Mouse (Mus musculus) lung, postnatal 25 days (tissue): ENCODE data around the gene Casz1.

Experiments used
- DNase-seq: peaks from one replicate; pipeline ENCODE4 v3.0.0; 2022; ENCODE audit warnings: low spot score

The Casz1 gene

GRCm38 (mm10) chr4:148938546-148938945 lies 134.3 kb downstream of the Casz1 start:
- no peak for DNase-seq

GRCm38 (mm10) chr4:148940674-148941211 lies 136.5 kb downstream of the Casz1 start:
- peak; percentile 89 for DNase-seq

GRCm38 (mm10) chr4:148941321-148941720 lies 137.1 kb downstream of the Casz1 start:
- DNase-seq: no peak

GRCm38 (mm10) chr4:148943099-148943498 lies 138.9 kb downstream of the Casz1 start:
- no peak for DNase-seq

- no peak for DNase-seq
Observed at GRCm38 (mm10) chr4:148945476-148945881, 141.2 kb downstream of the Casz1 start.

- DNase-seq: no peak
Observed at GRCm38 (mm10) chr4:148946071-148946470, 141.8 kb downstream of the Casz1 start.

GRCm38 (mm10) chr4:148947833-148948388 lies 143.7 kb downstream of the Casz1 start:
- peak; percentile 74 for DNase-seq

GRCm38 (mm10) chr4:148950487-148950886 lies 146.3 kb downstream of the Casz1 start:
- DNase-seq: peak; percentile 34

- DNase-seq: peak; percentile 76
Observed at GRCm38 (mm10) chr4:148950932-148951650, 146.9 kb downstream of the Casz1 start.

- DNase-seq: no peak
Observed at GRCm38 (mm10) chr4:148951821-148952291, 147.6 kb downstream of the Casz1 start.

GRCm38 (mm10) chr4:148952328-148953222 lies 148.3 kb downstream of the Casz1 start:
- no peak for DNase-seq

- DNase-seq: peak; percentile 93
Observed at GRCm38 (mm10) chr4:148955131-148955813, 151.0 kb downstream of the Casz1 start.

GRCm38 (mm10) chr4:148960011-148960410 lies 155.8 kb downstream of the Casz1 start:
- no peak for DNase-seq

GRCm38 (mm10) chr4:148961081-148961480 lies 156.9 kb downstream of the Casz1 start:
- DNase-seq: no peak

GRCm38 (mm10) chr4:148962096-148962495 lies 157.9 kb downstream of the Casz1 start:
- DNase-seq: no peak

- DNase-seq: no peak
Observed at GRCm38 (mm10) chr4:148964541-148965310, 160.5 kb downstream of the Casz1 start.

- no peak for DNase-seq
Observed at GRCm38 (mm10) chr4:148966132-148966531, 161.9 kb downstream of the Casz1 start.

- DNase-seq: no peak
Observed at GRCm38 (mm10) chr4:148968859-148969258, 164.6 kb downstream of the Casz1 start.

- peak; percentile 81 for DNase-seq
Observed at GRCm38 (mm10) chr4:148969610-148970009, 165.4 kb downstream of the Casz1 start.

- no peak for DNase-seq
Observed at GRCm38 (mm10) chr4:148970742-148971141, 166.5 kb downstream of the Casz1 start.
